Mouse (Mus musculus): ENCODE measurements around the gene Ankrd66. TPM values are rescaled to one million over a fixed set of nuclear protein-coding genes. Genes with fewer than 3 reads are reported as not detected.
"Not testable (repeated sequence)": the region's sequence is repeated elsewhere in the genome, so short reads cannot be mapped to it uniquely, and the experiment has no call there.

Gene Ankrd66
- polyA plus RNA-seq, 1 experiment from 2014 or later = not detected

DNA sequence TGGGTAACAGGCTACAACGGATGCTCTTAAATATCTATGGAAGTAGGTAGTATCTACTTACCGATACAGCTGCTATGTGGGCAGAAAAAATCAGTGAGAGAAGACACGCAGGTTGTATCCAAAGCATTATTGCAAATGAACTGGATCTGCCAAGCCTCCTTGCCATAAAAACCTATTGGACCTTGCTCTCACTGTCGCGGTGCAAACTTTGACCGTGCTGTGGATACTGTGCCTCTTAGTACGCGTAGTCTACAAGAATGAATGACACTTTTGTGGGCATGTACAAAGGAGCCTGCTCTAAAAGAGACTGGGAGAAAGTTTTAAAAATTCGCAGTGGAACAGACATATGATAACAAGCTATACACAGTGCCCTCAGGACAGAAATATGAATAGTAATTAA lies 40.8 kb downstream of the Ankrd66 start, which contains the start of gene Mep1a:
Mep1a (minus strand) TSS at position 221 of the 400 bp plus-strand sequence.
- ATAC-seq (ENCODE audit: low FRiP score, low TSS enrichment) (no peak), DNase-seq (ENCODE audit: low spot score) (no peak)
- H3K4me2 ChIP-seq (replicated peaks; ENCODE audit: low read depth) = no peak within 1 kb of the TSS
- 87% methylated on average over 9 of the region's 9 CpGs for WGBS
- H3K36me3 ChIP-seq (ENCODE audit: control insufficient read depth, insufficient read depth, low read length) = no peaks in the 10 kb centered on the region
- no peaks in the 10 kb centered on the region for H3K4me1 ChIP-seq (replicated peaks; ENCODE audit: control insufficient read depth, insufficient read depth)
- H3K4me3 ChIP-seq (ENCODE audit: low read depth, low read length) = no peak within 1 kb of the TSS
- no peak within 1 kb of the TSS for H3K27ac ChIP-seq (replicated peaks)
- H3K9me3 ChIP-seq (ENCODE audit: control insufficient read depth, low read length) = no peaks in the 10 kb centered on the region
- TF ChIP-seq CTCF (IDR thresholded peaks at IDR 0.05; ENCODE audit: low read depth) = no peak
- no peak for TF ChIP-seq EP300 (optimal IDR thresholded peaks at IDR 0.05)
- H3K27me3 ChIP-seq (ENCODE audit: control insufficient read depth, insufficient read depth, low read length) = no peaks in the 10 kb centered on the region
- H3K9ac ChIP-seq (ENCODE audit: low read length) = no peak within 1 kb of the TSS

DNA sequence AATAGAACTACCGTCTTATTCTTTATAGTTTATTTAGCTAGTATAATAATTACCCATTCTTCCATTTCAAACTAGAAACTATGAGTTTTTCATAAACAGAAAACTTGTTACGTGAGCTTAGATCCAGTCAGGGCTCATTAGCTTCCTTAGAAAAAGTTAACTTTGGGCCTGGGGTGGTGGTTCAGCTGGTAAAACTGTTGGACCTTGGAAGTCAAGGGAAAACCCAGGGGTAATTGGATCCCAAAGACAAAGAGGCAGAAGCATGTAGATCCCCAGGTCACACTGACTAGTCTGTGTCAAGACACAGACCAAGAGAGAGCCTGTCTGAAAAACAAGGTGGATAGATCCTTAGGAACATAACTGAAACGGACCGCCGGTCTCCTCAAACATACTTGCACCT lies 41.8 kb downstream of the Ankrd66 start:
- ATAC-seq (ENCODE audit: low FRiP score, low TSS enrichment) (no peak), DNase-seq (ENCODE audit: low spot score) (no peak)
- Histone ChIP-seq H3K4me2 (replicated peaks; ENCODE audit: low read depth) (no peak overlapping the region), H3K27ac (replicated peaks) (no peak overlapping the region), H3K27me3 (ENCODE audit: control insufficient read depth, insufficient read depth, low read length) (no peaks in the 10 kb centered on the region), H3K9me3 (ENCODE audit: control insufficient read depth, low read length) (no peaks in the 10 kb centered on the region), H3K9ac (ENCODE audit: low read length) (no peak overlapping the region), H3K4me3 (ENCODE audit: low read depth, low read length) (no peak overlapping the region), H3K36me3 (ENCODE audit: control insufficient read depth, insufficient read depth, low read length) (no peaks in the 10 kb centered on the region), H3K4me1 (replicated peaks; ENCODE audit: control insufficient read depth, insufficient read depth) (no peaks in the 10 kb centered on the region)
- 94% methylated on average over 5 of the region's 5 CpGs for WGBS
- TF ChIP-seq EP300 (optimal IDR thresholded peaks at IDR 0.05) = no peak
- no peak for TF ChIP-seq CTCF (IDR thresholded peaks at IDR 0.05; ENCODE audit: low read depth)

DNA sequence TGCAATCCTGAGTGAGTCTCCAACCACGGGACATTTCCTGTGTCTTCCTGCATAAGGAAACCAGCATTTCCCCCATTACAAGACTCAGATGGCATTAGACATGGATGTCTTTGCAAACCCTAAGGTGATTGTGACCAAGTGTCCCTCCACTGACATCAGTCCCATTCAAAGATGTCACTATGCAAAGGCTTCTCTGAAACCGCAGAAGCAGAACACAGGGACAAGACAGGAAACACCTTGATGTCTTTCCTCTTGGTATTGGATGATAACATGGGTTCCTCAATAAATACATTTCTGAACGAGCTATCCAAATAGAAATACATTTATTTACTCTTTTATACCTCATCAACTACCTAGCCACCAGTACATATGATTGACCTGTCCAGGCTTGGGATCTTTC lies 42.2 kb downstream of the Ankrd66 start:
- ATAC-seq (ENCODE audit: low FRiP score, low TSS enrichment) (no peak), DNase-seq (ENCODE audit: low spot score) (no peak)
- WGBS = 75% methylated on average over 3 of the region's 3 CpGs
- H3K9ac ChIP-seq (ENCODE audit: low read length) = no peak overlapping the region
- H3K27ac ChIP-seq (replicated peaks) = no peak overlapping the region
- H3K4me2 ChIP-seq (replicated peaks; ENCODE audit: low read depth) = no peak overlapping the region
- H3K9me3 ChIP-seq (ENCODE audit: control insufficient read depth, low read length) = no peaks in the 10 kb centered on the region
- H3K4me3 ChIP-seq (ENCODE audit: low read depth, low read length) = no peak overlapping the region
- no peak for TF ChIP-seq CTCF (IDR thresholded peaks at IDR 0.05; ENCODE audit: low read depth)
- TF ChIP-seq EP300 (optimal IDR thresholded peaks at IDR 0.05) = no peak
- no peaks in the 10 kb centered on the region for H3K27me3 ChIP-seq (ENCODE audit: control insufficient read depth, insufficient read depth, low read length)
- no peaks in the 10 kb centered on the region for H3K36me3 ChIP-seq (ENCODE audit: control insufficient read depth, insufficient read depth, low read length)
- no peaks in the 10 kb centered on the region for H3K4me1 ChIP-seq (replicated peaks; ENCODE audit: control insufficient read depth, insufficient read depth)

DNA sequence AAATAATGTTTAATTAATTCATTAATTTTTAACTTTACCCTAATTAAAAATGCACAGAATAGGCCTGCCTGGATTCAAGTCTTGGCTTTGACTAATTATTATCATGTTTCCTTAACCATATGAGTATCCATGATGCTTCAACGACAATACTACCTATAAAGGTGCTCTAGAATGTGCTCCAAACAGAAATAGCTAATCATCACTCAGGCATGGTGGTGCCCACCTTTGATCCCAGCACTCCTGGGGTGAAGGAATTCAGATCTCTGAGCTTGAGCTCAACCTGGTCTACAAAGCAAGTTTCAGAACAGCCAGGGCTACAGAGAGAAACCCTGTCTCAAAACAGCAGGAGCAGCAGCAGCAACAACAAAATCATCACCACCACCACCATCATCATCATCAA lies 42.9 kb downstream of the Ankrd66 start:
- 91% methylated on average over 1 of the region's 1 CpGs for WGBS
- H3K4me3 ChIP-seq (ENCODE audit: low read depth, low read length) = no peak overlapping the region
- ATAC-seq (ENCODE audit: low FRiP score, low TSS enrichment) (no peak), DNase-seq (ENCODE audit: low spot score) (no peak)
- H3K27ac ChIP-seq (replicated peaks) = no peak overlapping the region
- no peaks in the 10 kb centered on the region for H3K9me3 ChIP-seq (ENCODE audit: control insufficient read depth, low read length)
- no peak overlapping the region for H3K4me2 ChIP-seq (replicated peaks; ENCODE audit: low read depth)
- no peaks in the 10 kb centered on the region for H3K27me3 ChIP-seq (ENCODE audit: control insufficient read depth, insufficient read depth, low read length)
- no peak overlapping the region for H3K9ac ChIP-seq (ENCODE audit: low read length)
- H3K36me3 ChIP-seq (ENCODE audit: control insufficient read depth, insufficient read depth, low read length) = no peaks in the 10 kb centered on the region
- no peaks in the 10 kb centered on the region for H3K4me1 ChIP-seq (replicated peaks; ENCODE audit: control insufficient read depth, insufficient read depth)
- TF ChIP-seq CTCF (IDR thresholded peaks at IDR 0.05; ENCODE audit: low read depth) = no peak
- TF ChIP-seq EP300 (optimal IDR thresholded peaks at IDR 0.05) = no peak

DNA sequence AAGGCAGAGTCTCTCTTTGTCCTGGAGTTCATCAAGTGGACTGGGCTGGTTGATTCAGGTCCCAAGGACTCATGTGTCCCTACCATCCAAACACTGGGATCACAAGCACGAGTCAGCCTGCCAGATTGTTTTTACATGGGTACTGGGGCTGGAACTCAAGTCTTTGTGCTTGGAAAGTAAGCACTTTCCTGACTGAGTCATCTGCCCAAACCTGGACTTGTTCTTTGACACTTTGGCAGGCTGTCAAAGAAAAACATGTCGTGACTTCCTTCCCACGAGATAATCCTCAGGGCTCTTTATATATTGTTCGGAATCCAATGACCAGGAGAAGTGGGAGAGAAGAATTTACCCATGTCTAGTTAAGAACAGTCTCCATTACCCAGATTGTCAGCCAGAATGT lies 45.9 kb downstream of the Ankrd66 start:
- WGBS = 47% methylated on average over 4 of the region's 4 CpGs

DNA sequence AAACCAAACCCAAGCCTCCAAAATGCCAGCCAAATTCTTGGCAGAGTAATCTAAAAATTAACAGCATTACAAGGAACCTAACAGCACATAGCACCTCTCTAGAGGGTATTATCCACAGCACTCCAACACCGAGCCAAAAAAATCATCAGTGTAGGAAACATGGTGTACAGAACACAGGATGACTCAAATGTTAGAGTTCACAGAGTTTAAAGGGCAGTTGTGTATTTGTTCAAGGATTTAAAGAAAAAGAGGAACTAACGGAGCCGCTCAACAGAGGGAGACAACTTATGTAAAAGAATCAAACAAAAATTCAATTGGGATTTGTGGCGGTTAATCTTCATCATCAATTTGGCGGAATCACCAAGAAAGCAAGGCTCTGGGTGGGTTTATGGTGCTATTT lies 47.9 kb downstream of the Ankrd66 start:
- TF ChIP-seq CTCF (IDR thresholded peaks at IDR 0.05; ENCODE audit: low read depth) (no peak), EP300 (optimal IDR thresholded peaks at IDR 0.05) (no peak)
- no peaks in the 10 kb centered on the region for H3K27me3 ChIP-seq (ENCODE audit: control insufficient read depth, insufficient read depth, low read length)
- no peak for DNase-seq (ENCODE audit: low spot score)
- H3K36me3 ChIP-seq (ENCODE audit: control insufficient read depth, insufficient read depth, low read length) = no peaks in the 10 kb centered on the region
- 63% methylated on average over 5 of the region's 5 CpGs for WGBS
- no peak overlapping the region for H3K4me3 ChIP-seq (ENCODE audit: low read depth, low read length)
- no peak overlapping the region for H3K9ac ChIP-seq (ENCODE audit: low read length)
- H3K4me2 ChIP-seq (replicated peaks; ENCODE audit: low read depth) = no peak overlapping the region
- H3K4me1 ChIP-seq (replicated peaks; ENCODE audit: control insufficient read depth, insufficient read depth) = no peaks in the 10 kb centered on the region
- ATAC-seq (ENCODE audit: low FRiP score, low TSS enrichment) = no peak
- no peaks in the 10 kb centered on the region for H3K9me3 ChIP-seq (ENCODE audit: control insufficient read depth, low read length)
- no peak overlapping the region for H3K27ac ChIP-seq (replicated peaks)

More for the DNA sequence above, 45.9 kb downstream of the Ankrd66 start:
- TF ChIP-seq CTCF (IDR thresholded peaks at IDR 0.05; ENCODE audit: low read depth) (no peak), EP300 (optimal IDR thresholded peaks at IDR 0.05) (no peak)
- Histone ChIP-seq H3K4me3 (ENCODE audit: low read depth, low read length) (no peak overlapping the region), H3K4me1 (replicated peaks; ENCODE audit: control insufficient read depth, insufficient read depth) (no peaks in the 10 kb centered on the region), H3K36me3 (ENCODE audit: control insufficient read depth, insufficient read depth, low read length) (no peaks in the 10 kb centered on the region), H3K27me3 (ENCODE audit: control insufficient read depth, insufficient read depth, low read length) (no peaks in the 10 kb centered on the region), H3K4me2 (replicated peaks; ENCODE audit: low read depth) (no peak overlapping the region), H3K27ac (replicated peaks) (no peak overlapping the region), H3K9ac (ENCODE audit: low read length) (no peak overlapping the region), H3K9me3 (ENCODE audit: control insufficient read depth, low read length) (no peaks in the 10 kb centered on the region)
- ATAC-seq (ENCODE audit: low FRiP score, low TSS enrichment) (no peak), DNase-seq (ENCODE audit: low spot score) (no peak)

DNA sequence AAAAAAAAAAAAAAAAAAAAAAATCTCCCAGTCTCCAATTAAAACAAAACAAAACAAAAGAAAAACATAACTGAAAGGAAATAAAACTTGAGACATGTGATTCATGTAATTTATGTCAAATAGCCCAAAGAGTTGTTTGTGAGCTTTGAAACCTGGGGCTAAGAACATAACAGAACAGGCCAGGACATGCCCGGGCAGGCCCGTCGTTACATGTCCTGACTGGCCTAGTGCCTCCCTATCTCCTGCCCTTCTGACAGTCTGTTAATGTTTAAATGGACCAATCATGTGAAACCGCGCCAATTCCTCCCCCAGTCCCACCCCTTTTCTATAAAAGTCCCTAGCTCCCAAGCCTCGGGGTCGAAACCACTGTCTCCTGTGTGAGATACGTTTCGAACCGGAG lies 53.1 kb downstream of the Ankrd66 start:
- WGBS = 99% methylated on average over 7 of the region's 10 CpGs
- H3K4me1 ChIP-seq (replicated peaks; ENCODE audit: control insufficient read depth, insufficient read depth); DNase-seq (ENCODE audit: low spot score); H3K4me3 ChIP-seq (ENCODE audit: low read depth, low read length); H3K27me3 ChIP-seq (ENCODE audit: control insufficient read depth, insufficient read depth, low read length); ATAC-seq (ENCODE audit: low FRiP score, low TSS enrichment); H3K36me3 ChIP-seq (ENCODE audit: control insufficient read depth, insufficient read depth, low read length); H3K27ac ChIP-seq (replicated peaks); H3K4me2 ChIP-seq (replicated peaks; ENCODE audit: low read depth); H3K9ac ChIP-seq (ENCODE audit: low read length); H3K9me3 ChIP-seq (ENCODE audit: control insufficient read depth, low read length): not testable (repeated sequence)
